Mouse (Mus musculus): ENCODE measurements around the gene Fbxo34.

DNA sequence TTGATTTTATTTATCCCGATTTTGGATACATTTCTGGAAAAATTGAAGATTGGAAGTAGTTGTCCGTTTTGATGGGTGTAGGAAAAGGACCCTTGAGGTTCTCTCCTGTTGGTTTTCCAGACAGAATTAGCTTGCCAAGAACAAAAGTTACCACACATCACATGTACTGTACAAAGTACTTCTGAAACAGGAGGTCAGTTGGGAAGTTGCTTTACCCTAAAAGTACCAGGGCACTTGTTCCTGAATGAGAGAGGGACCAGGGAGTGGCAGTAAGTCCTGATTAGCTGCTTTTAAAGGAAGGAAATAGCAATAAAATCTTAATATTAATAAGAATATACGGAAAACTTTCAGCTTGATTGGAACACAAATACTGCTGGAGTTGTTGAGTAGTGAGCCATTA is 46.9 kb downstream of the Fbxo34 start:
- TF ChIP-seq GATA1 (IDR thresholded peaks at IDR 0.05; ENCODE audit: borderline replicate concordance, low read length) (no peak), FLI1 (IDR thresholded peaks at IDR 0.05; ENCODE audit: low read length) (no peak)
